Mouse (Mus musculus): Measurements from ENCODE around the gene Rarres1. TPM values are rescaled to one million over a fixed set of nuclear protein-coding genes. Genes with fewer than 3 reads are reported as not detected.

Rarres1 gene
- polyA plus RNA-seq, 1 experiment from 2014 or later = 2.5 TPM

GRCm38 (mm10) chr3:67462578-67462977 is 52.7 kb downstream of the Rarres1 start:
- 23% methylated on average over 10 of the region's 10 CpGs for WGBS
- peak; percentile 33; the same call in 1 of the 2 replicates for ATAC-seq (replicated peaks; ENCODE audit: insufficient number of reproducible peaks, insufficient read depth, low FRiP score, low read depth)
- peaks cover 20% of the 10 kb centered on the region for H3K4me1 ChIP-seq (replicated peaks)
- H3K9ac ChIP-seq = peak overlapping the region; percentile 41
- peak overlapping the region; percentile 71 for H3K4me3 ChIP-seq
- H3K36me3 ChIP-seq = peaks cover 26% of the 10 kb centered on the region
- H3K9me3 ChIP-seq (replicated peaks) = no peaks in the 10 kb centered on the region
- H3K27ac ChIP-seq = peak overlapping the region; percentile 76; the same call in 1 of the 2 replicates
- no peaks in the 10 kb centered on the region for H3K27me3 ChIP-seq
- peak overlapping the region; percentile 94 for H3K4me2 ChIP-seq

DNA sequence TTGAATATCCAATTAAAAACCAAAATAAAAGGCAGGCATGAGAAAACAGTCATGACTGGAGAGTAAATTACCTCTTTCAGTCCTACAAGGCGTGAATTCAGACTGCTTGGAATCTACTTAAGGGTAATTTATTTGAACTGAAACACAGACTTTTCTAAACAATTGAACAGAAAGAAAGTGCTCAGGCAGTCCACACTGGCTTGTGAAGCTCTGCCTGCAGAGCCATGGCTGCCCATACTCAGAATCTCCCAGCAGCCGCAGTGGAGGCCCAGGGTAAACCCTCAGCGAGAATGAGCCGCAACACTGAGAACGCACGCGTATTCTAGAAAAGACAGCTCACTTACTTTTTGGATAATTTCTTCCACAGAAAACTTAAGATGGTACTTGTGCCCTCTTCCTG is 53.3 kb downstream of the Rarres1 start:
- Histone ChIP-seq H3K4me2 (peak overlapping the region; percentile 94), H3K27ac (no peak overlapping the region), H3K4me1 (replicated peaks) (peaks cover 20% of the 10 kb centered on the region), H3K9me3 (replicated peaks) (no peaks in the 10 kb centered on the region), H3K9ac (no peak overlapping the region), H3K27me3 (no peaks in the 10 kb centered on the region), H3K36me3 (peaks cover 31% of the 10 kb centered on the region), H3K4me3 (peak overlapping the region; percentile 71; the same call in 1 of the 2 replicates)
- no peak for ATAC-seq (replicated peaks; ENCODE audit: insufficient number of reproducible peaks, insufficient read depth, low FRiP score, low read depth)
- WGBS = 91% methylated on average over 7 of the region's 7 CpGs

DNA sequence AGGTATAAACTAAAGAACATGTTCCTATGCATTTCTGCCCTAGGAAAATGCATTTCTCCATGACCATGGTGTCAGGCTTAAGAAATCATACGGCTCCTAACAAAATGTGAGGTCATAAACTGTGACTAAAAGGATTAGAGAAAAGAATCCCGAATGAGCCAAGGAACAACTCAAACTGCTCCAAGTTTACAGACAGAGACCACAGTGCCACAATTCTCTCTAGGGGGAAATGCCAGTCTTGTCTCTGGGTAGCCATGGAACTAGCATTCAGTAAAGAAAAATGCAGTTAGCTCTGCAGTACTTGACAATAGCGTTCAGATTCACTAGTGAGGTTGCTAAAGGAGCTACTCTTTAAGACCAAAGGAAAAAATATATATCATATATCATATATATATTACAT is 55.4 kb downstream of the Rarres1 start:
- Histone ChIP-seq H3K4me2 (no peak overlapping the region), H3K27me3 (no peaks in the 10 kb centered on the region), H3K9me3 (replicated peaks) (no peaks in the 10 kb centered on the region), H3K4me1 (replicated peaks) (peaks cover 20% of the 10 kb centered on the region), H3K4me3 (no peak overlapping the region), H3K36me3 (peaks cover 52% of the 10 kb centered on the region), H3K27ac (no peak overlapping the region), H3K9ac (no peak overlapping the region)
- no peak for ATAC-seq (replicated peaks; ENCODE audit: insufficient number of reproducible peaks, insufficient read depth, low FRiP score, low read depth)
- 91% methylated on average over 3 of the region's 3 CpGs for WGBS

DNA sequence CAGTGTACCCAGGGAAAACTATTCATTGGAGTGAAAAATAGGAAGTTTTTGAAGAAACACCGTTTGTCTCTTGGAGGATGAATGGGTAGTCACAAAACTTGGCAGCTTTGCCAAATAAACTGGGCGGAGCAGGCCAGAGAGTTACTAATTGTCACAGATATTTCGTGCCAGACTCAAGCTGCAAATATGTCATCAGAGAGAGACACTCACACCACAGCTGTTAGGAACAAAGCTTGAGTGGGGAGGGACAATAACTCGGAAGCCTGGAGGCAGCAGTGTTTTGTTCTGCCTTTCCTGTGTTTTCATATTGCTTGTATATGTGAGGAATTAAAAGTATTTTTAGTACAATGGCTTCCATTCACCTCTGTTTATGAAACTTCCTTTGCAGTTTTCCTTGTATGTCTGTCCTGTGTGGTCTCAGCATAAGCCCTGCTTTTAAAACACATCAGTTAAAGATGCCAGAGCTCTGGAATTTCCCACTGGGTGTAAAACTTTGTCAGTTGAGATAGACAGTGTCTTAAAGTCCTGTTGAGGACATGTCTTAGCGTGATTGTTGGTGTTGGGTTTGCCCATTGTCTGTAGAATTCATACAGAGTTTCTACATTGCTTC is 64.6 kb downstream of the Rarres1 start:
- ATAC-seq (replicated peaks; ENCODE audit: insufficient number of reproducible peaks, insufficient read depth, low FRiP score, low read depth) = 0 out of 2 replicates have a peak, but pooled peaks have one; percentile 18
- 73% methylated on average over 5 of the region's 5 CpGs for WGBS

GRCm38 (mm10) chr3:67449660-67450059 is 65.7 kb downstream of the Rarres1 start:
- WGBS = 90% methylated on average over 21 of the region's 21 CpGs
- Histone ChIP-seq H3K9me3 (replicated peaks) (no peaks in the 10 kb centered on the region), H3K4me2 (no peak overlapping the region), H3K4me3 (no peak overlapping the region), H3K4me1 (replicated peaks) (no peaks in the 10 kb centered on the region), H3K27me3 (no peaks in the 10 kb centered on the region), H3K9ac (no peak overlapping the region), H3K27ac (no peak overlapping the region), H3K36me3 (peaks cover 77% of the 10 kb centered on the region)
- ATAC-seq (replicated peaks; ENCODE audit: insufficient number of reproducible peaks, insufficient read depth, low FRiP score, low read depth) = no peak

More for the DNA sequence above, 64.6 kb downstream of the Rarres1 start:
- H3K4me2 ChIP-seq = no peak overlapping the region
- H3K4me3 ChIP-seq = no peak overlapping the region
- H3K27me3 ChIP-seq = no peaks in the 10 kb centered on the region
- peaks cover 81% of the 10 kb centered on the region for H3K36me3 ChIP-seq
- H3K9ac ChIP-seq = no peak overlapping the region
- H3K27ac ChIP-seq = 0 out of 2 replicates have a peak overlapping the region, but pooled peaks have one; percentile 10
- no peaks in the 10 kb centered on the region for H3K4me1 ChIP-seq (replicated peaks)
- H3K9me3 ChIP-seq (replicated peaks) = no peaks in the 10 kb centered on the region

GRCm38 (mm10) chr3:67447143-67447542 is 68.2 kb downstream of the Rarres1 start:
- Histone ChIP-seq H3K9ac (no peak overlapping the region), H3K9me3 (replicated peaks) (no peaks in the 10 kb centered on the region), H3K27me3 (no peaks in the 10 kb centered on the region), H3K4me2 (no peak overlapping the region), H3K27ac (no peak overlapping the region), H3K4me1 (replicated peaks) (no peaks in the 10 kb centered on the region), H3K36me3 (peaks cover 69% of the 10 kb centered on the region), H3K4me3 (no peak overlapping the region)
- ATAC-seq (replicated peaks; ENCODE audit: insufficient number of reproducible peaks, insufficient read depth, low FRiP score, low read depth) = no peak
- WGBS = 94% methylated on average over 2 of the region's 2 CpGs

DNA sequence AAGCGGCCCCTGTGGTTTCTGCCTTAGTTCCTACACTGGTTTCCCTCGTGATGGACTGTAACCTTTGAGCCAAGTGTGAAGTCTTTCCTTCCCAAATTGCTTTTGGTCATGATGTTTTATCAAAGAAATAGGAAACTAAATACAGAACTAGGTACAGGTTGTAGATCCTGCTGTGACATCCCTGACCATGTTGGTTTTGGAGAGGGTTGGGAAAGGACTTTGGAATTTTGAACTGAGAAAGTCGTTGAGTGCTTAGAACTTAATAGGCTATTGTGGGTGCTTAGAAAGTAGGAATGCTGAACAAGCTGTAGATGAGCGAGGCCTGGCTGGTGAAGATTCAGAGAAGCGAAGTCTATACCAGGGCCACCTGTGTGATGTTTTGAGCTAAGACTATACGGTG is 81.3 kb downstream of the Rarres1 start:
- no peak overlapping the region for H3K27ac ChIP-seq
- peaks cover 58% of the 10 kb centered on the region for H3K36me3 ChIP-seq
- no peak overlapping the region for H3K4me2 ChIP-seq
- 93% methylated on average over 6 of the region's 6 CpGs for WGBS
- H3K9ac ChIP-seq = no peak overlapping the region
- peaks cover 7% of the 10 kb centered on the region for H3K4me1 ChIP-seq (replicated peaks)
- H3K9me3 ChIP-seq (replicated peaks) = no peaks in the 10 kb centered on the region
- no peak for ATAC-seq (replicated peaks; ENCODE audit: insufficient number of reproducible peaks, insufficient read depth, low FRiP score, low read depth)
- H3K4me3 ChIP-seq = no peak overlapping the region
- H3K27me3 ChIP-seq = no peaks in the 10 kb centered on the region

DNA sequence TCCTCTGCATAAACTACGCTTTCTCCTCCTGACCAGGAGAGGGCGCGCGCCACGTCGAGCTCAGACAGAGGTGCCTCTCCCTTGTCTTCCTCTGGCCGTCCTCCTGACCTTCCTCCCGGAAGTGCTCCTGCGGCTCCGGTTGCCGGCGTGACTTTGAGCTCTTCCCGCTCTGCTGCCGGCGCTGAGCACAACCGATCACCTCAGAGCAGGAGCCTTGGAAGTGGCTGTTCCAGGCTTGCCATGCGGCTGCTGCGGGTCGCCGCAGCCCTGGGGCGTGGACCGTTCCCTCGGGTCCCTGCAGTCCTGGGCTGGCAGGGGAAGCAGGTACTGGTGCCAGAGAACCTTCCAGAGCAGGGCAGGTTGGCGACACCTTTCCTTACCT is 85.3 kb downstream of the Rarres1 start, which contains the start of gene Gfm1:
Gene Gfm1, plus strand, starts transcription at position 98 of the 382 bp plus-strand sequence.
- Histone ChIP-seq H3K4me2 (peak within 1 kb of the TSS; percentile 73), H3K27me3 (no peaks in the 10 kb centered on the region), H3K4me3 (peak within 1 kb of the TSS; percentile 99), H3K36me3 (peaks cover 23% of the 10 kb centered on the region; the same call in 1 of the 2 replicates), H3K4me1 (replicated peaks) (peaks cover 7% of the 10 kb centered on the region), H3K9me3 (replicated peaks) (0 out of 2 replicates have a peak, but pooled peaks cover 7% of the 10 kb centered on the region), H3K9ac (peak within 1 kb of the TSS; percentile 92), H3K27ac (peak within 1 kb of the TSS; percentile 57)
- peak; percentile 85 for ATAC-seq (replicated peaks; ENCODE audit: insufficient number of reproducible peaks, insufficient read depth, low FRiP score, low read depth)
- under 1% methylated on average over 24 of the region's 24 CpGs for WGBS

GRCm38 (mm10) chr3:67429338-67429998 is 85.9 kb downstream of the Rarres1 start:
- Histone ChIP-seq H3K9ac (peak overlapping the region; percentile 92; the same call in 1 of the 2 replicates), H3K36me3 (peaks cover 23% of the 10 kb centered on the region; the same call in 1 of the 2 replicates), H3K4me3 (peak overlapping the region; percentile 99), H3K4me2 (peak overlapping the region; percentile 73), H3K27me3 (no peaks in the 10 kb centered on the region), H3K9me3 (replicated peaks) (0 out of 2 replicates have a peak, but pooled peaks cover 7% of the 10 kb centered on the region), H3K4me1 (replicated peaks) (peaks cover 7% of the 10 kb centered on the region), H3K27ac (no peak overlapping the region)
- no peak for ATAC-seq (replicated peaks; ENCODE audit: insufficient number of reproducible peaks, insufficient read depth, low FRiP score, low read depth)
- WGBS = 34% methylated on average over 8 of the region's 8 CpGs

Data from heart, embryonic 15.5 days (tissue).